Mouse (Mus musculus) kidney, adult 2 months (tissue): ENCODE results near the gene Olfr1024.

ENCODE experiments used
- CTCF ChIP-seq: fragments of 200-500 bp; conservative IDR thresholded peaks from 2 replicates; pipeline ENCODE4 v1.5.1; 2011; ENCODE audit warnings: low read depth, mild to moderate bottlenecking, control low read depth, low read length, moderate library complexity, mixed read lengths; ENCODE audit not compliant: insufficient read depth, insufficient read length
- POLR2A ChIP-seq: fragments of 200-500 bp; IDR thresholded peaks from one replicate; pipeline ENCODE4 v1.6.1; 2011; ENCODE audit warnings: low read depth, low read length, control low read depth

DNA sequence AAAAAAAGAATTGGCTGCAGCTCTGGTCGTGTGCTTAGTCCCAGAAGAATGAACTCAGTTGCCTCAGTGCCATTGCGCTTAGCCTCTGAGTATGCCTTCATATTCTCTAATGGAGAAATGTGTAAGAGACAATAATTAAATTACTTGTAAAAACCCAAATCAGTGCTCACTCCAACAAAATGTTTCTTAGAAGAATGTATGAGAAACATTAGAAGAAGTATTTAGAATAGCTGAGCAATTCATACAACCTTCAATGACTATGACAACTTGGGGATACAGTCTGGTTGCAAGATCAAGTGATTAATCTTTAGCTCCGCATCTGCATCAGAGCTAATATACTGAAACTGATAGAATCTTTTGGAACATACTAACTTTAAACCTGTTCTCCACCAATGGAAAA lies at the start of gene Olfr1024:
- TF ChIP-seq CTCF (no peak), POLR2A (no peak)
